ENCODE assay signal across 10 mouse cellular contexts in genomic region chr1:190148661-190149232, GRCm38 (mm10). TPM values are rescaled to one million over a fixed set of nuclear protein-coding genes. Genes with fewer than 3 reads are reported as not detected.
DNase-seq lines count a peak whose midpoint lies in the region; ATAC-seq and TF ChIP-seq lines count a peak whose summit lies in the region.
"Had no signal": no experiment of that assay in that cellular context is flagged by ENCODE, and none has a peak within 500 bp of the region (broad histone marks: within the 10 kb centered on the region; RNA-seq: fewer than 3 reads in every experiment).

No protein-coding gene starts in this region.

- DNase-seq in layer of hippocampus, adult 2 months (ENCODE audit: low spot score in 2 of 2): no peak
- no peak for DNase-seq in layer of hippocampus, adult 11-12 months (ENCODE audit: low spot score)
- DNase-seq in hindbrain, postnatal 0 days (ENCODE audit: low spot score): no peak
- no peak for DNase-seq in frontal cortex, adult 2 months (ENCODE audit: extremely low spot score in 1 of 2, low spot score in 1 of 2)
- no peak for DNase-seq in urinary bladder, adult 18-20 months (ENCODE audit: low spot score in 2 of 2)
- DNase-seq in cerebellum, adult 9-11 months: no peak
- DNase-seq: right cerebral cortex, postnatal 4 days had no signal

- H3K4me1 ChIP-seq in forebrain, embryonic 13.5 days: peaks cover 35% of the 10 kb centered on the region
- H3K4me1 ChIP-seq in hindbrain, postnatal 0 days (ENCODE audit: insufficient read depth, low read length): no peaks in the 10 kb centered on the region
- peaks cover 23% of the 10 kb centered on the region for H3K4me1 ChIP-seq in neural tube, embryonic 15.5 days

- H3K4me2 ChIP-seq in forebrain, embryonic 13.5 days: peak overlapping the region; percentile 35
- peak overlapping the region; percentile 34 for H3K4me2 ChIP-seq in hindbrain, postnatal 0 days (ENCODE audit: low read depth, low read length)
- H3K4me2 ChIP-seq in neural tube, embryonic 15.5 days: peak overlapping the region; percentile 46

- peaks cover 25% of the 10 kb centered on the region for H3K27me3 ChIP-seq in forebrain, embryonic 13.5 days
- H3K27me3 ChIP-seq in hindbrain, postnatal 0 days (ENCODE audit: insufficient read depth, low read length): peaks cover 5% of the 10 kb centered on the region; the same call in 1 of the 2 replicates
- no peaks in the 10 kb centered on the region; the same call in 1 of the 2 replicates for H3K27me3 ChIP-seq in neural tube, embryonic 15.5 days (replicated peaks)

- TF ChIP-seq CTCF in layer of hippocampus, adult 2 months (conservative IDR thresholded peaks at IDR 0.05): no peak
- TF ChIP-seq CTCF in hindbrain, postnatal 0 days (IDR thresholded peaks at IDR 0.05; ENCODE audit: low read depth): no peak

- H3K9me3 ChIP-seq in forebrain, embryonic 13.5 days (replicated peaks): no peaks in the 10 kb centered on the region
- H3K9me3 ChIP-seq in hindbrain, postnatal 0 days (ENCODE audit: low read length): no peaks in the 10 kb centered on the region
- no peaks in the 10 kb centered on the region for H3K9me3 ChIP-seq in neural tube, embryonic 15.5 days (replicated peaks)

- peaks cover 11% of the 10 kb centered on the region; the same call in 1 of the 2 replicates for H3K36me3 ChIP-seq in forebrain, embryonic 13.5 days (ENCODE audit: poor library complexity, severe bottlenecking)
- H3K36me3 ChIP-seq in hindbrain, postnatal 0 days (ENCODE audit: insufficient read depth, low read length): no peaks in the 10 kb centered on the region
- H3K36me3 ChIP-seq in neural tube, embryonic 15.5 days: no peaks in the 10 kb centered on the region

- 3% methylated on average over 12 of the region's 12 CpGs for WGBS in forebrain, embryonic 13.5 days
- 26% methylated on average over 12 of the region's 12 CpGs for WGBS in hindbrain, postnatal 0 days
- 12% methylated on average over 12 of the region's 12 CpGs for WGBS in neural tube, embryonic 15.5 days

- 0 out of 2 replicates have a peak overlapping the region, but pooled peaks have one; percentile 3 for H3K9ac ChIP-seq in forebrain, embryonic 13.5 days
- H3K9ac ChIP-seq in hindbrain, postnatal 0 days (replicated peaks; ENCODE audit: low read length): no peak overlapping the region
- H3K9ac ChIP-seq in neural tube, embryonic 15.5 days (replicated peaks): 0 out of 2 replicates have a peak overlapping the region, but pooled peaks have one; percentile 18

- H3K27ac ChIP-seq in layer of hippocampus, adult 2 months: peak overlapping the region; percentile 74
- H3K27ac ChIP-seq in forebrain, embryonic 13.5 days: no peak overlapping the region
- no peak overlapping the region for H3K27ac ChIP-seq in hindbrain, postnatal 0 days
- H3K27ac ChIP-seq in neural tube, embryonic 15.5 days (replicated peaks): peak overlapping the region; percentile 51

- ATAC-seq in forebrain, embryonic 13.5 days: no peak
- no peak for ATAC-seq in hindbrain, postnatal 0 days
- ATAC-seq in neural tube, embryonic 15.5 days (ENCODE audit: low FRiP score): no peak

- peak overlapping the region; percentile 2; the same call in 1 of the 2 replicates for H3K4me3 ChIP-seq in layer of hippocampus, adult 2 months
- H3K4me3 ChIP-seq in forebrain, embryonic 13.5 days: no peak overlapping the region
- no peak overlapping the region for H3K4me3 ChIP-seq in hindbrain, postnatal 0 days (ENCODE audit: low read length)
- H3K4me3 ChIP-seq in neural tube, embryonic 15.5 days (replicated peaks): no peak overlapping the region

RNA-seq across cellular contexts. Expression of gene Prox1, which starts 21.8 kb away (rescaled TPM):
- 100 to 1,000 TPM; 102 to 112 TPM for total RNA-seq in layer of hippocampus, adult 2 months (2021)
- 10.9 and 12.1 TPM in 2 replicates for polyA plus RNA-seq in forebrain, embryonic 13.5 days (2015; fragmentation: Nextera tagmentation; extraction: Ambion mirVana)
- total RNA-seq in hindbrain, postnatal 0 days (2014; rRNA removed): 8.0 and 8.4 TPM in 2 replicates
- 3.8 and 3.9 TPM in 2 replicates for polyA plus RNA-seq in hindbrain, postnatal 0 days (2015; fragmentation: Nextera tagmentation; extraction: Ambion mirVana)
- polyA plus RNA-seq in neural tube, embryonic 15.5 days (2015; fragmentation: Nextera tagmentation; extraction: Ambion mirVana): 9.1 and 9.7 TPM in 2 replicates
- polyA plus RNA-seq in frontal cortex, adult 2 months (2012; rRNA removed): 2.8 and 2.9 TPM in 2 replicates
- total RNA-seq: common myeloid progenitor, adult 5-6 weeks had no signal

Comparison
In these comparisons a context has a peak if more than half of its experiments do, and no peak if none do; other contexts are left out.
1. H3K27ac ChIP-seq: peak in layer of hippocampus, adult 2 months (single experiment) and neural tube, embryonic 15.5 days (single experiment); none in forebrain, embryonic 13.5 days (single experiment) and hindbrain, postnatal 0 days (single experiment).
2. Peak in every context shown above with its lines, with median percentiles within 50 percentile points of each other: H3K4me2 ChIP-seq.